Mouse (Mus musculus): Measurements from ENCODE around the gene Fam71e1. TPM values are rescaled to one million over a fixed set of nuclear protein-coding genes. Genes with fewer than 3 reads are reported as not detected.

Gene Fam71e1
- total RNA-seq, 1 experiment from 2014 or later, result 7.3 TPM

GRCm38 (mm10) chr7:44530507-44530906 is 34.1 kb downstream of the Fam71e1 start:
- no peak for ATAC-seq (ENCODE audit: extremely low read depth, insufficient number of reproducible peaks, low FRiP score, poor library complexity, severe bottlenecking)

- ATAC-seq (ENCODE audit: extremely low read depth, insufficient number of reproducible peaks, low FRiP score, poor library complexity, severe bottlenecking), result peak; percentile 17; the same call in 1 of the 2 replicates
Observed at GRCm38 (mm10) chr7:44531207-44531606, 34.8 kb downstream of the Fam71e1 start.

GRCm38 (mm10) chr7:44531946-44532732 is 35.8 kb downstream of the Fam71e1 start, which contains the start of gene Spib:
Gene Spib, minus strand, starts transcription at chr7:44532071.
- ATAC-seq (ENCODE audit: extremely low read depth, insufficient number of reproducible peaks, low FRiP score, poor library complexity, severe bottlenecking), result no peak

DNA sequence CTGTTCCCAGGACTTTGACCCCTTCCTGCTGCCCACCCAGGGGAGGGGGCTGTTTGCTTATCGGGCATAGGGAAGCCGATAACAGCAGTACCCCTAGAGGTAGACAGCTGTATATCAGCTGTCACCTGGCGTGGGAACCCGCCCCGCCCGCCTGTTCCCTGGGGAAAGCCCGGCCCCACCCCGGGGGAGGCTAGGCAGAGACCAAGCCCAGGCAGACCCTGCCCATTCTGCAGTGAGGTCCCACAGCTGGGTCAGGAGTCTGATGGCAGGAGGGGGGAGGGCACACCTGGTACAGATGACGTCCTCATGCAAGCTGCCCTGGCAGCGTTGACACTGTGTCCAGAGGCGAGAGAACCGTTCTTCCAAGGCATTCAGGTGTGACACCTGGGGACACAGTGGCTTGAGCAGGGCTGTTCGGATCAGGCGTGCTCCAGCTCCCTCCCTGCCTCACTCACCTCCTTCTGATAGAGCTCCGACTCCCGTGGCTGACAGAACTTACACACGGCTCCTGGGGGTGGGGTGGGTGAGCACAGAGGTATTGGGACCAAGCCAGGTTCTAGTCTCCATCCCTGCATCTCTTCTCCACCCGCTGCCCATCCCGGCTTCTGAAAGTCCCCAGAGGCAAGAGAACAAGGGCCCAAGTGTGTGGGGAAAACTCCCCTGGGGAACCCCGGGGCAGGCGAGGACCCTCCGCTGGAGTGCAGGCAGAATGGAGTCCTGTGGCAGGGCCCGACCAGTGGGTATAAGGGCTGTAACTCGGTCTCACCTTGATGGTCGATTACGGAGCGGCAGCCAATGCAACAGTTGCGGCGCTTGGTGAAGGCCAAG is 36.8 kb downstream of the Fam71e1 start:
- no peak for ATAC-seq (ENCODE audit: extremely low read depth, insufficient number of reproducible peaks, low FRiP score, poor library complexity, severe bottlenecking)

DNA sequence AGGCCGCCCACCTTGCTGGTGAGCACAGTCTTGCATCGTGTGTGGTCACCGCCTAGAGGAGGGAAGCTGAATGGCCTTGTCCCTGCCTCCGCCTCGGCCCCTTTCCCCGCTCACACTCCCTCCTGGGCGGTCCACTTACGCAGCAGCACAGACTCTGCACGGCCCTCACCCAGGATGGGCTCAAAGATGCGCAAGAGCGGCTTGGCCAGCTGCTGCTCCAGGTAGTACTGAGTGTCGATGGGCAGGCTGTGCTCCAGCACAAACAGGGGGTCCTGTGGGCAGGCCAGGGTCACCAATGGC is 37.3 kb downstream of the Fam71e1 start:
- ATAC-seq (ENCODE audit: extremely low read depth, insufficient number of reproducible peaks, low FRiP score, poor library complexity, severe bottlenecking), result no peak

GRCm38 (mm10) chr7:44534242-44534641 is 37.9 kb downstream of the Fam71e1 start:
- peak; percentile 66 for ATAC-seq (ENCODE audit: extremely low read depth, insufficient number of reproducible peaks, low FRiP score, poor library complexity, severe bottlenecking)

DNA sequence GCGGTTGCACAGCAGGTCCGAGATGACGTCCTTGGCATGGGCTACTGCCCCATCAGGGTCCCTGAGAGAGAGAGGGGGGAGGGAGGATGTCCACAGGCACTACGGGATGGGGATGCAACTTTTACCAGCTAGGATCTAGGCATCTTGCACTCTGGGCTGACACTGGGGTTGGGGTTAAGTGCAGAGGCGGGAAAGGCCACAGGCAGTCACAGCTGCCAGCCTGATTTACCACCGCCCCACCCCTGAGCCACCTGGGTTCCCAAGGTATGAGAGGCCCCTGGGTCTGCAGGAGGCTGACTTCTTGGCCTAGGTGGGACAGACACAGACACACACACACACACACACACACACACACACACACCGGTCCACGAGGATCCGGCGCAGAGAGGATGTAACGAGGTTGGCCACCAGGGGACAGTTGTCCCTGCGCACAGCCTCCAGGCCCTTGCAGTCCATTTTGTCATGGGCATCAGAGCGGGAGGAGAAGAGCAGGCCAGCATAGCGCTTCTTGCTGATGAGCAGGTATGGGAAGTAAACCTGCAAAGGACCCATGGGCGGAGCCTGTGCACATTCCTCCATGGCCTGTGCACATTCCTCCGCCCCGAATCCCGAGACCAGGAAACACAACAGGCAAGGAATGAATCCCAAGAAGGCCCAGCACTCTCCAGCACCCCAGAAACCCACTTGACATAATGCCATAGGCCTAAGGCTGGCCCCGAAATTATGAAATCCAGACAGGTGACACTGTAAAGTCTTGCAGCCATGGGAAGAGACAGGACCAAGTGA is 38.5 kb downstream of the Fam71e1 start:
- no peak for ATAC-seq (ENCODE audit: extremely low read depth, insufficient number of reproducible peaks, low FRiP score, poor library complexity, severe bottlenecking)

DNA sequence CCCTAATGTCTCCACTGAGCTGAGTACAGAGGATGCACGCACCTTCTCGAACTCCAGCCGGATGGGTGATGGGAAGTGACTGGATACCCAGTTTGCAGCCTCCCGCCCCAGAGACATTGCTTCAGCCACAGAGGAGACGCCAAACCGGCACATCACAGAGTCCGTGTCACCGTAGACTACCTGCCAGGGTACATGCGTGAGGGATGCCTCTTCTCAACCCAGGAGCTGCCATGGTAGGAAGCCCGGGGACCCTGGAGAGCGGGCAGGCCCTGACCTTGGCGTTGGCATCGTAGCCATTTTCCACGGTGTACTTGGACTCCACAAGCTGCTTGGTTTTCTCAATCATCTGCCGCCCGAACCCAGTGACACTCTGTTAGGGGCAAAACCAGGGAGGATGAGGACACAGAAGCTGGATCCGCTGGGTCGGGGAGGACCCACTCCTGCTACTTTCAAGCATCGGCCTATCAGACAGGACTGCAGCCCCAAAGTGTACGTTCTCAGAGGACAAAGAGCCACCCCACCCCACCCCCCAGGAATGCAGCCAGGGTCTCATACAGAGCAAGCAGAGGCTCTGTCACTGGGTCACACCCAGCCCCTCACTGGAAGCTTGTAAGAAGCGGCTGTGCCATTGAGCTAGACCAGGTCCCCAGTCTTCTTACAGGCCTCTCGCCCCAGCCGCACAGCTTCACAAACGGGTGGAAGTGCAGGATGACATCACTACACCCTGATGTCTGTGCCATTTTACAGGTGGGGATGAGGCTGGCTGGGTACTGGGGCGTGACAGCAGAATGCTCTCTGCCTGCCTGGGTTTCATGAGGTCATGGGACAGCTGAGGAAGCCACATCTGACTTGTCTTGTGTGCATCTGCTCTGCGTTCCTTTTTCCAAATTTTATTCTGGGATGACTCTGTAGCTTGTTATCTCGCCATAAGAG is 39.5 kb downstream of the Fam71e1 start:
- ATAC-seq (ENCODE audit: extremely low read depth, insufficient number of reproducible peaks, low FRiP score, poor library complexity, severe bottlenecking), result peak; percentile 37

DNA sequence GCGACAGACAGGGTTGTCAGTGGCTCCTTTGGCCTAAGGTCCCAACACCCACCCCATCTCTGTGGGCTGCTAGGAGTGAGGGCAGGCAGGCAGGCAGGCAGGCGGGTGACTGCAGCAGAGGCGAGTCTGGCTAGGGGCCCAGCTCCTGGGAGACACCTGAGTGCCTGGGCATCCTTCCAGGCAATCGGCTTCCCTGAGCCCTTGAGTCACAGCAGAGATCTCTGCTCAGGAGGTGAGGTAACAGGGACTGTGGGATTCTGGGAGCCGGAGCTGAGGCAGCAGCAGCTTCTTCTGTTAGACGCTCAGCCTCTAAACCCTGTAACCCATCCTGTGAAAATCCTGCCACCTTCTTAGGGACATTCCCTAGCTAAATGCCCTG is 40.2 kb downstream of the Fam71e1 start:
- no peak for ATAC-seq (ENCODE audit: extremely low read depth, insufficient number of reproducible peaks, low FRiP score, poor library complexity, severe bottlenecking)

DNA sequence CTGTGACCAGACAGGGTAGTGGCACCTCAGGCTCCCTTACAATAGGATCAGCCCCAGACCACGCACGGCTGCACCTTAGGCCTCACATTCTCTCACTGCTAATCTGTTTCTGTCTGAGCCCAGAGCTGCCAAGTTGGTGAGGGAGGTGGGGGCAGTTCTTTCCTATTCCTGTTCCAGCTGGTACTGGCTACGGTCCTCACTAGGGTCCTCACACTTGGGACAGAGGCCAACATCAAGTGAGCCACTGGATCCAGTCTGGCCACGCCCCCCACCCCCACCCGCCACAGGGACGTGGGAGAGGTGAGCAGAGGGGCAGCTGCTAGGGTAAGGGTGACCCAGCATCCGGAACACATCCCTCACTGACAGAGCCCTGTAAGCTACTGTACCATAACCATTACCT is 40.6 kb downstream of the Fam71e1 start:
- ATAC-seq (ENCODE audit: extremely low read depth, insufficient number of reproducible peaks, low FRiP score, poor library complexity, severe bottlenecking), result no peak

- no peak for ATAC-seq (ENCODE audit: extremely low read depth, insufficient number of reproducible peaks, low FRiP score, poor library complexity, severe bottlenecking)
Observed at GRCm38 (mm10) chr7:44537496-44537895, 41.1 kb downstream of the Fam71e1 start.

DNA sequence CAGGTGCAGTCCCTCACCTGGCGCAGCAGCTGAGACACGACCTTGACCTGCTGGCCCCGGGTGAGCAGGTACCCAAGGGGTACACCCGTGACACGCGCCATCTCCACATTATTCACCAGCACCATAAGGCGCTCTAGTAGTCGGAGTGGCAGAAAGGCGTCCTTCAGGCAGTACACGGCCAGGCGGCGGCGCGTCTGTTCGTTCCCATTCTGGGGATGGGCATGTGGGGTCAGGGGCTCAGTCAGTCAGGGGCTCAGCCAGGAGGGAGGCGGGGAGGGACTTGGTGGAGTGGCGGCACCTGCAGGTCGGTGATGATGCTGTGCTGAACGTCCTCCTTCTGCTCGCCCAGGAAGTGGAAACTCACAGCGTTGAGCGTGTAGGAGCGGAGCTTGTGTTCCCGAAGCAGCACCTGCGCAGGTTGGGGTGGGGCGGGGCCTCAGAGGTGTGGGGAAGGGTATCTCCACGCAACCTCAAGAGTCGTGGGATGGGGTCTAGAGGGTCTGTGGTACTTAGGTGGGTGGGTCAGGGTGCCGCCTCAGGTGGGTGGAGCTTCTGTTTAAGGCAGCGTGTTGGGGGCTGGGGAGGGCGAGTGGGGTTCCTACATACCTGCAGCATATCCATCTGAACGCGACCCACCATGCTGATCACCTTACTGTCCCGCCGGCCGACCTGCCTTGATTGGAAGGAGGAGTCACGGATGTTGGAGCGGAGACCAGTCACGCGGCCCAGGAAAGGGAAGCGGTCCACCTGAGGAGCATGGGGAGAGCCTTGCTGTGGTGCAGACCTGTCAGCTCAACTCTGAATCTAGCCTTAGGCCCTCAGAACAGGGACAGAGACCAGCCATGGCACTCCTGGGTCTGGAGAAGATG is 42.6 kb downstream of the Fam71e1 start:
- no peak for ATAC-seq (ENCODE audit: extremely low read depth, insufficient number of reproducible peaks, low FRiP score, poor library complexity, severe bottlenecking)

DNA sequence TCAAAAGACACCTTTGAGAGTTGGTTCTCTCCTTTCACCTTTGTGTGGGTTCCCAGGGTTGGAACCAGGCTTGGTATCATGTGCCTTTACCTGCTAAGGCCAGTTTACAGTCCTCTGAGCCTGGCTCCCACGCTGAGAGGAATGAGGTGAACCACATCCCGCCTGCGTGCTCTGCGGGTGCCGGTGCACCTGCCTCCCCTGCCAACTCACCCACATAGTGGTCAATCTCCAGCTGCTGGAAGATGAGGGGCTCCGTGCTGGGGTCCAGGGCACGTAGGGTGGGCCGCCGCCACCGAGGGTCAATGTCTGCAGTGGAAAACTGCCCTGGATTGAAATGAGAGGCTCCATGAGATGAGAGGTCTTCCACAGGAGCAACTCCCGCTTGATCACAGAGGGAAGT is 46.2 kb downstream of the Fam71e1 start:
- no peak for ATAC-seq (ENCODE audit: extremely low read depth, insufficient number of reproducible peaks, low FRiP score, poor library complexity, severe bottlenecking)

DNA sequence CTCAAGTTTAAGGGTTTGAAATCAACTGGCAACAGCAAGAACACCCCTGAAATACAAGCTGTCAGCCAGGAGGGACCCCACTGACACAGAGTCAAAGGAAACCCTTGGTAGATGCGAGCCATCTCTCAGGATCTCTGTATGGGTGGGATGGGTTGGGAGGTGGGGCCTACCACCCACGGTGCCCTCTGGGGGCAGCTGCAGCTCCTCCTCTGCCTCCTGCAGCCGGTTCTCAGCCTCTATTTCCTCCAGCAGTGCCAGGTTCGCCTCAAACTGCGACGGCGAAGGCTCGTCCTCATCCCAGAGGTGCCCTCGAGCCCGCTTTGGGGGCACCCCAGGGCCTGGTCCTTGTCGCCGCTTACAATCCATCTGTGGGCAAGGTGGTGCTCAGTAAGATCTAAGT is 46.7 kb downstream of the Fam71e1 start:
- ATAC-seq (ENCODE audit: extremely low read depth, insufficient number of reproducible peaks, low FRiP score, poor library complexity, severe bottlenecking), result no peak

GRCm38 (mm10) chr7:44546274-44546673 is 49.9 kb downstream of the Fam71e1 start:
- no peak for ATAC-seq (ENCODE audit: extremely low read depth, insufficient number of reproducible peaks, low FRiP score, poor library complexity, severe bottlenecking)

GRCm38 (mm10) chr7:44547041-44547440 is 50.7 kb downstream of the Fam71e1 start:
- no peak for ATAC-seq (ENCODE audit: extremely low read depth, insufficient number of reproducible peaks, low FRiP score, poor library complexity, severe bottlenecking)

DNA sequence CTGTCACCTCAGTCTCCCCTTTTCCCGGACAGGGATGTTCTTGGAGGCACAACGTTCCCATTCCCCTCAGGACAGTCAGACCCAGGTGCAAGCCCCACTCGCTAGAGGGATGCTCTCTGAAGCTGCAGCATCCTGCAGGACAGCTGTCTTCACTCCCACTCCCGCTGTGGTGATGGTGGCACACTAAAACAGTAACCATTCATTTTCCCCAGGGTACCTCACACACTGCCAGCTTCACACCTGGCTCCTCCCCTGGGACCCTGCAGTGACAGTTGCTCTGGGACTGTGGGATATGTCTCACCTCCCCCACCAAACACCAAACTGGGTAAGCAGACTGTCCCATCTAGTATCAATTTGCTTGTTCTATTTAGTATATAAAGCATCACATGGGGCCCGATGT is 51.3 kb downstream of the Fam71e1 start:
- no peak for ATAC-seq (ENCODE audit: extremely low read depth, insufficient number of reproducible peaks, low FRiP score, poor library complexity, severe bottlenecking)

Data from neutrophil, adult 5-6 weeks (primary cell).